In the genomic region with DNA sequence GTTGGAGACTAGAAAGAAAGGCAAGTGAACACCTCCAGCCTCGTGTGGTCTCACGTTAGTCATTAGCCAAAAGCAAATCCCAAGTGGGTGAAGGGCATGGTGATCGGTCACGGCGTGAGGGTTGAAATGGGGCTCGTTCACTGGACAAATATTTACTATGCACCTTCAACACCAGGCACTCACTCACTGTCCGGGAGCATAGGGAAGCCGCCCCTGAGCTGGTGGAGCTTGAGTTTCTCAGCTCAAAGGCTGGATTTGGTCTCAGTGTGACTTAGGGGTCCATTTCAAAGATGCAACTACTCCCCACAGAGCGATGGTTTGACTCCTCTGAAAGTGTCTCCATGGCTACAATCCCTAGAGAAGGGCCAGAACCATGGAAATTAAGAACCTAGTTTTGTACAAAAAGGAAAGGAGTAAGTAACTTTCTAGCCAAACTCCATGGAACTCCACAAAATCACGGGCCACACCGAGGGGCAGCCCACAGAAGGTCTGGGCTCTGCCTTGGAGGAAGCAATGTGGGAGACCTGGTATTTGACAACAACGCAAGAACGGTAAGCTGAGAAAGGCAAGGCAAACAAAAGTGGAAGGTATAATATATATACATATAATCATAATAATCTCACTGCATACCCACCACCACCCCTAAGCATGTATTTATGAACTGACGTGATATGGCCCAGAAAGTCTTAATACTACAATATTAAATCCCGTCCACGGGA, we compare ENCODE assay signal across 9 mouse cellular contexts.
DNase-seq lines count a peak whose midpoint lies in the region; ATAC-seq and TF ChIP-seq lines count a peak whose summit lies in the region.
"Had no signal": no experiment of that assay in that cellular context is flagged by ENCODE, and none has a peak within 500 bp of the region (broad histone marks: within the 10 kb centered on the region; RNA-seq: fewer than 3 reads in every experiment).

No protein-coding gene starts in this region.

- no peaks in the 10 kb centered on the region for H3K9me3 ChIP-seq in heart, embryonic 10.5 days
- no peaks in the 10 kb centered on the region for H3K9me3 ChIP-seq in embryonic facial prominence, embryonic 14.5 days (ENCODE audit: control insufficient read depth, low read length)
- no peaks in the 10 kb centered on the region for H3K9me3 ChIP-seq in liver, embryonic 16.5 days (replicated peaks; ENCODE audit: control insufficient read depth, low read length)

- peak overlapping the region; percentile 62 for H3K4me2 ChIP-seq in embryonic facial prominence, embryonic 14.5 days (ENCODE audit: low read depth, low read length)
- H3K4me2 ChIP-seq in liver, embryonic 16.5 days (ENCODE audit: low read depth, low read length), result peak overlapping the region; percentile 34

- intact Hi-C loops in heart, postnatal 36 days (cut with DNase I), result loop anchor here (5.0 to 10.0 kb wide), 5 partner anchors 217 to 1813 kb away; no protein-coding TSS in a partner anchor

- peak; percentile 41 for ATAC-seq in embryonic facial prominence, embryonic 14.5 days (ENCODE audit: low read depth)
- ATAC-seq in liver, embryonic 16.5 days (ENCODE audit: low read depth), result peak; percentile 86

- H3K27ac ChIP-seq in heart, embryonic 10.5 days, result peak overlapping the region; percentile 29; the same call in 1 of the 2 replicates
- peak overlapping the region; percentile 69 for H3K27ac ChIP-seq in embryonic facial prominence, embryonic 14.5 days (replicated peaks; ENCODE audit: low read depth, low read length)
- no peak overlapping the region for H3K27ac ChIP-seq in liver, embryonic 16.5 days (ENCODE audit: low read length)
- peak overlapping the region; percentile 86 for H3K27ac ChIP-seq in thymus, adult 2 months (ENCODE audit: control insufficient read depth, insufficient read depth, low read length)

- H3K36me3 ChIP-seq in heart, embryonic 10.5 days, result no peaks in the 10 kb centered on the region
- no peaks in the 10 kb centered on the region for H3K36me3 ChIP-seq in embryonic facial prominence, embryonic 14.5 days (ENCODE audit: control insufficient read depth, insufficient read depth, low read length)
- H3K36me3 ChIP-seq in liver, embryonic 16.5 days (ENCODE audit: control insufficient read depth, insufficient read depth), result no peaks in the 10 kb centered on the region
- H3K36me3 ChIP-seq in thymus, adult 2 months (ENCODE audit: control insufficient read depth, insufficient read depth, low read length), result no peaks in the 10 kb centered on the region

- H3K9ac ChIP-seq in embryonic facial prominence, embryonic 14.5 days (ENCODE audit: low read depth, low read length), result peak overlapping the region; percentile 40; the same call in 1 of the 2 replicates
- no peak overlapping the region for H3K9ac ChIP-seq in liver, embryonic 16.5 days (ENCODE audit: low read depth, low read length)

- WGBS in heart, embryonic 10.5 days, result 20% methylated on average over 16 of the region's 16 CpGs
- 13% methylated on average over 16 of the region's 16 CpGs for WGBS in embryonic facial prominence, embryonic 14.5 days
- 24% methylated on average over 16 of the region's 16 CpGs for WGBS in liver, embryonic 16.5 days (ENCODE audit: insufficient replicate concordance)
- WGBS in thymus, adult 2 months, result 53% methylated on average over 16 of the region's 16 CpGs

- peaks cover 13% of the 10 kb centered on the region for H3K4me1 ChIP-seq in heart, embryonic 10.5 days
- peaks cover 20% of the 10 kb centered on the region for H3K4me1 ChIP-seq in embryonic facial prominence, embryonic 14.5 days (ENCODE audit: control insufficient read depth, insufficient read depth, low read length)
- H3K4me1 ChIP-seq in liver, embryonic 16.5 days (ENCODE audit: control insufficient read depth, low read depth, low read length), result no peaks in the 10 kb centered on the region; the same call in 1 of the 2 replicates
- peaks cover 29% of the 10 kb centered on the region for H3K4me1 ChIP-seq in thymus, adult 2 months (replicated peaks; ENCODE audit: control insufficient read depth, insufficient read depth, low read length)

- TF ChIP-seq CTCF in thymus, adult 2 months (IDR thresholded peaks at IDR 0.05; ENCODE audit: borderline replicate concordance, control insufficient read depth, extremely low read depth, insufficient read depth, low read length, poor library complexity), result no peak

- DNase-seq in heart, embryonic 10.5 days (ENCODE audit: low spot score), result no peak
- no peak for DNase-seq in heart, postnatal 36 days
- peak; percentile 22 for DNase-seq in embryonic facial prominence, embryonic 14.5 days (ENCODE audit: low spot score)
- DNase-seq in kidney, adult 18-20 months, result peak; percentile 35
- DNase-seq in thymus, adult 2 months, result peak; percentile 29
- no peak for DNase-seq in right cerebral cortex, adult 18-20 months
- no peak for DNase-seq in gastrocnemius, postnatal 25 days

- H3K27me3 ChIP-seq in heart, embryonic 10.5 days (ENCODE audit: insufficient read depth, poor library complexity, severe bottlenecking), result peaks cover 3% of the 10 kb centered on the region; the same call in 1 of the 2 replicates
- H3K27me3 ChIP-seq in embryonic facial prominence, embryonic 14.5 days (replicated peaks; ENCODE audit: control insufficient read depth, insufficient read depth, low read length), result no peaks in the 10 kb centered on the region
- peaks cover 13% of the 10 kb centered on the region for H3K27me3 ChIP-seq in liver, embryonic 16.5 days (ENCODE audit: control insufficient read depth, insufficient read depth, low read depth, low read length)
- H3K27me3 ChIP-seq in thymus, adult 2 months (ENCODE audit: control insufficient read depth, insufficient read depth, low read length), result no peaks in the 10 kb centered on the region
- H3K27me3 ChIP-seq: CH12.LX had no signal

- TF ChIP-seq POLR2A in thymus, adult 2 months (IDR thresholded peaks at IDR 0.05; ENCODE audit: control insufficient read depth, extremely low read depth, insufficient read depth, low read length, poor library complexity), result no peak

- peak overlapping the region; percentile 57 for H3K4me3 ChIP-seq in heart, embryonic 10.5 days
- H3K4me3 ChIP-seq in embryonic facial prominence, embryonic 14.5 days (ENCODE audit: low read depth, low read length), result peak overlapping the region; percentile 37
- no peak overlapping the region for H3K4me3 ChIP-seq in liver, embryonic 16.5 days (ENCODE audit: low read depth, low read length)
- no peak overlapping the region for H3K4me3 ChIP-seq in thymus, adult 2 months (ENCODE audit: control insufficient read depth, insufficient read depth, low read length)

Comparison
In these comparisons a context has a peak if more than half of its experiments do, and no peak if none do; other contexts are left out.
1. DNase-seq: peak in embryonic facial prominence, embryonic 14.5 days (single experiment), kidney, adult 18-20 months (single experiment) and thymus, adult 2 months (single experiment); none in heart, embryonic 10.5 days (single experiment), heart, postnatal 36 days (0 of 2), right cerebral cortex, adult 18-20 months (single experiment) and gastrocnemius, postnatal 25 days (single experiment).
2. H3K4me3 ChIP-seq: peak in heart, embryonic 10.5 days (single experiment) and embryonic facial prominence, embryonic 14.5 days (single experiment); none in liver, embryonic 16.5 days (single experiment) and thymus, adult 2 months (single experiment).